Mouse (Mus musculus): ENCODE data around the gene Nfasc.

- TF ChIP-seq GATA1 (IDR thresholded peaks at IDR 0.05; ENCODE audit: borderline replicate concordance, low read length), result no peak
- TF ChIP-seq FLI1 (IDR thresholded peaks at IDR 0.05; ENCODE audit: low read length), result no peak
Measured at GRCm38 (mm10) chr1:132564946-132565345, 176.7 kb downstream of the Nfasc start.

All from megakaryocyte, embryonic 14.5 days (primary cell).